Mouse (Mus musculus): ENCODE measurements around the gene Txndc11. TPM values are rescaled to one million over a fixed set of nuclear protein-coding genes. Genes with fewer than 3 reads are reported as not detected.

The Txndc11 gene
- polyA plus RNA-seq, 1 experiment from 2014 or later: 42.4 TPM

DNA sequence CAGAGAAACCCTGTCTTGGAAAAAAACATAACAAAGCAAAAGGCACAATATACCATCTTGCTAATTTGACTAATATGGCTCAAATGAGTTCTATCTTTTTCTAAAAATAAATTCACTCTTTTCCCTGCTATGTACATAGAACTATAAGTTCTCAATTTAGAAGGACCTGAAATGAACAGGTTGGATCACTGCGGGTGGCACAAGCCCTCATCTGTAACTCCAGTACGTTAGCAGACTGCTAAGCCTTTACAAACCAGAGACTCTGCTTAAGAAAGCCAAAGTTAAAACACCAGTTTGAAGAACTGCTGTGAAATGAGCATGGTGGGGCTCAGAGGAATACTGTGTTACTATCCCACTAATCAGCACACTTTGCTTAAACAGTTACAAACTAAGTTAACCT is 9.1 kb downstream of the Txndc11 start:
- Histone ChIP-seq H3K4me1 (ENCODE audit: control insufficient read depth, insufficient read depth, low read length) (no peaks in the 10 kb centered on the region), H3K4me3 (ENCODE audit: low read depth, low read length) (no peak overlapping the region), H3K9me3 (ENCODE audit: control insufficient read depth, low read length) (no peaks in the 10 kb centered on the region), H3K36me3 (ENCODE audit: control insufficient read depth, insufficient read depth, low read length) (peaks cover 67% of the 10 kb centered on the region), H3K4me2 (ENCODE audit: low read depth, low read length) (no peak overlapping the region), H3K27me3 (replicated peaks; ENCODE audit: control insufficient read depth, insufficient read depth, low read length) (no peaks in the 10 kb centered on the region), H3K27ac (replicated peaks; ENCODE audit: low read depth, low read length) (no peak overlapping the region), H3K9ac (ENCODE audit: low read depth, low read length) (no peak overlapping the region)
- ATAC-seq (ENCODE audit: low read depth) (no peak), DNase-seq (ENCODE audit: low spot score) (no peak)
- 94% methylated on average over 2 of the region's 2 CpGs for WGBS

DNA sequence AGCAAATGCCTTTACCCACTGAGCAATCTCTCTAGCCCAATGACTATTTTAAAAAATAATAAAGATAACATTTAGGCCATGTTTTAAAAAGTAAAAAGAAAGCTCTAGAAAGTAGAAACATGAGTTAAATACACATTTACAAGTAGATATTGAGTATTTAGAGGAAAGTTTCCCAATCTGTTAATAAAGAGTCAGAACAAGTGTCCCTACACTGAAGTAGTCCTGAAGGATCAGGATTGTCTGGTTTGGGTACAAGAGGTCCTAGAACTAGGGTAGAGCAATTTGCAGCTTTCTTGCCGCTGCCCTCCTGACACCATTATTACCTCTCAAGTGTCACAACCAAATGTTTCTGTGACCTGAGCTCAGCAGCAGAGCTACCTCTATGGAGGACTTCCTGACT is 10.3 kb downstream of the Txndc11 start:
- no peak overlapping the region for H3K27ac ChIP-seq (replicated peaks; ENCODE audit: low read depth, low read length)
- no peak for DNase-seq (ENCODE audit: low spot score)
- no peak overlapping the region for H3K9ac ChIP-seq (ENCODE audit: low read depth, low read length)
- 100% methylated on average over 1 of the region's 1 CpGs for WGBS
- no peaks in the 10 kb centered on the region for H3K4me1 ChIP-seq (ENCODE audit: control insufficient read depth, insufficient read depth, low read length)
- ATAC-seq (ENCODE audit: low read depth): no peak
- H3K27me3 ChIP-seq (replicated peaks; ENCODE audit: control insufficient read depth, insufficient read depth, low read length): no peaks in the 10 kb centered on the region
- H3K4me2 ChIP-seq (ENCODE audit: low read depth, low read length): no peak overlapping the region
- H3K36me3 ChIP-seq (ENCODE audit: control insufficient read depth, insufficient read depth, low read length): peaks cover 80% of the 10 kb centered on the region
- H3K4me3 ChIP-seq (ENCODE audit: low read depth, low read length): no peak overlapping the region
- H3K9me3 ChIP-seq (ENCODE audit: control insufficient read depth, low read length): no peaks in the 10 kb centered on the region

DNA sequence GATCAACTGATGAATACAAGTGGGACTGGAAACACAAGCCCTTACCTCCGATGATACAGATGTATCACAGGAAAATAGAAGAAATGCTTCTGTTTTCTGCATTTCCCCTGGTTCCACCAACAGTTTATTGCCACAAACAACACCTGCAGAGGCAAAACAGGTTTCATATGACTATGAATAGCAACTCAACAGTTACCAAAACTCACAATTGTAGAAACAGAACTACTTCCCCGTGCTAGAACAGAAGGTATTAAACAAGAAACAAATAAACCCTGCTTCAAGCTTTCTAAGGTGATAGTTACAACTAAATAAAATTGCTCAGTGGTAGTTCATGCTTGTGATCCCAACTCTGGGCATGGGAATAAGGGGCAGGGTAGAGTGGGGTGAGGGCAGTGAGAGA is 11.8 kb downstream of the Txndc11 start:
- ATAC-seq (ENCODE audit: low read depth): no peak
- Histone ChIP-seq H3K9ac (ENCODE audit: low read depth, low read length) (no peak overlapping the region), H3K4me1 (ENCODE audit: control insufficient read depth, insufficient read depth, low read length) (no peaks in the 10 kb centered on the region), H3K27ac (replicated peaks; ENCODE audit: low read depth, low read length) (no peak overlapping the region), H3K4me3 (ENCODE audit: low read depth, low read length) (no peak overlapping the region), H3K27me3 (replicated peaks; ENCODE audit: control insufficient read depth, insufficient read depth, low read length) (no peaks in the 10 kb centered on the region), H3K4me2 (ENCODE audit: low read depth, low read length) (no peak overlapping the region), H3K9me3 (ENCODE audit: control insufficient read depth, low read length) (no peaks in the 10 kb centered on the region), H3K36me3 (ENCODE audit: control insufficient read depth, insufficient read depth, low read length) (peaks cover 79% of the 10 kb centered on the region)
- 91% methylated on average over 2 of the region's 2 CpGs for WGBS
- no peak for DNase-seq (ENCODE audit: low spot score)

DNA sequence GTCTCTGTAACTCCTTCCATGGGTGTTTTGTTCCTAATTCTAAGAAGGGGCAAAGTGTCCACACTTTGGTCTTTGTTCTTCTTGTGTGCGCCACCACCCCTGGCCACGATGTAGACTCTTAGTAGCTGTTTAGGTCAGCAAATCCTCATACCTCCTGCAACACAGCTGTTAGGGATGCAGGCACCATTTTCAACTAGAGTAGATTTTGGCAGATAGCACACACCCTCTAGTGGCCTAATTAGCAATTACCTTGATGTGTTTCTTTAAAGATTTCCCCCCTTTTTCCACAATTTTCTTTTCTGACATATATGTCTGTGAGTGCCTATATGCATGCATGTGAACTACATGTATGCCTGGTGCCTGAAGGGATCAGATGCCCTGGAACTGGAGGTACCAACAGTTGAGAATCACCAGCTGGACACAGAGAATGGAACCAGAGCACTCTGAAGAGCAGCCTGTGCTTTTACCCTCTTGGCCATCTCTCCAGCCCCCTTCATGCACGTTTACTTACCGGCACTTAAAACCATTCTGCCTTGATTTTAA is 25.2 kb downstream of the Txndc11 start:
- DNase-seq (ENCODE audit: low spot score): peak; percentile 27
- Histone ChIP-seq H3K27me3 (replicated peaks; ENCODE audit: control insufficient read depth, insufficient read depth, low read length) (no peaks in the 10 kb centered on the region), H3K9ac (ENCODE audit: low read depth, low read length) (no peak overlapping the region), H3K4me2 (ENCODE audit: low read depth, low read length) (no peak overlapping the region), H3K9me3 (ENCODE audit: control insufficient read depth, low read length) (no peaks in the 10 kb centered on the region), H3K4me1 (ENCODE audit: control insufficient read depth, insufficient read depth, low read length) (no peaks in the 10 kb centered on the region), H3K4me3 (ENCODE audit: low read depth, low read length) (no peak overlapping the region), H3K27ac (replicated peaks; ENCODE audit: low read depth, low read length) (no peak overlapping the region), H3K36me3 (ENCODE audit: control insufficient read depth, insufficient read depth, low read length) (peaks cover 20% of the 10 kb centered on the region)
- ATAC-seq (ENCODE audit: low read depth): no peak
- WGBS: 74% methylated on average over 4 of the region's 4 CpGs

DNA sequence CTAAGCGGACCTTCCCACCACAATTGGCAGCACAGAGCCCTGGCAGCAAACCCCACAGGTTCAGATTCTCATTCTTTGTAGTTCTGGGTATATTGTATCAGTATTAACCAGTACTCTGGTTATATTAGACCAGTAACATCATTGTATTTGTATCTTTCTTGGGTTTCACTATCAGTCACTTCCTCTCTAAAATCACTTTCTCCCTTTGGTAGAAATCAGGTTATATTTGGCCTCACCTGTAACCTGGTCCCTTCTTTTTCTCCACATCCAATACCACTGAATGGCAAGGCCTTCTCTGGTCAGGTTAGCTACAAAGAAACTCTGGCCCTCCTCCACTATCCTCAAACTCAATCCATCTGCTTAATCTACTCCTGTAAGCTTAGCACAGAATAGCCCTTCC is 29.5 kb downstream of the Txndc11 start:
- no peak for DNase-seq (ENCODE audit: low spot score)
- H3K36me3 ChIP-seq (ENCODE audit: control insufficient read depth, insufficient read depth, low read length): peaks cover 31% of the 10 kb centered on the region
- H3K27ac ChIP-seq (replicated peaks; ENCODE audit: low read depth, low read length): no peak overlapping the region
- no peak overlapping the region for H3K9ac ChIP-seq (ENCODE audit: low read depth, low read length)
- H3K4me2 ChIP-seq (ENCODE audit: low read depth, low read length): no peak overlapping the region
- no peaks in the 10 kb centered on the region for H3K27me3 ChIP-seq (replicated peaks; ENCODE audit: control insufficient read depth, insufficient read depth, low read length)
- no peak overlapping the region for H3K4me3 ChIP-seq (ENCODE audit: low read depth, low read length)
- no peaks in the 10 kb centered on the region for H3K4me1 ChIP-seq (ENCODE audit: control insufficient read depth, insufficient read depth, low read length)
- 58% methylated on average over 1 of the region's 1 CpGs for WGBS
- no peak for ATAC-seq (ENCODE audit: low read depth)
- H3K9me3 ChIP-seq (ENCODE audit: control insufficient read depth, low read length): no peaks in the 10 kb centered on the region

DNA sequence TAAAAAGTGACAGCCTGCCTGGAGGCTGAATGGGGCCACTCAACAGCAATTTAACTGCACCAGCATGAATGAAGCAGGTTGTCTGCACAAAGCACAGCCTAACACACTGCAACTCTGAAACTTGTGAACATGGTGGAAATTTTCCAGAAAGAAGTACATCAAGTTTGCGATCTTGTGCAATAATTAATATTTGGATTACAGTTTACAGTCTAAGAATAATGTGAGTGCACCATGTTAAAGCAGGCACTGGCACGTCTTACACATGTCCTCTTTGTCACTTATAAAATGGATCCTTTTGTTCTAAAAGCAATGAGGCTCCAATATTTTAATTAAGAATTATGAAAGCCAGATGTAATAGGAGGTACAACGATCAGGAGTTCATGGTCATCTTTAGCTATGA is 37.1 kb downstream of the Txndc11 start:
- Histone ChIP-seq H3K9ac (ENCODE audit: low read depth, low read length) (no peak overlapping the region), H3K36me3 (ENCODE audit: control insufficient read depth, insufficient read depth, low read length) (peaks cover 37% of the 10 kb centered on the region; the same call in 1 of the 2 replicates), H3K4me3 (ENCODE audit: low read depth, low read length) (no peak overlapping the region), H3K9me3 (ENCODE audit: control insufficient read depth, low read length) (no peaks in the 10 kb centered on the region), H3K4me1 (ENCODE audit: control insufficient read depth, insufficient read depth, low read length) (no peaks in the 10 kb centered on the region), H3K27me3 (replicated peaks; ENCODE audit: control insufficient read depth, insufficient read depth, low read length) (no peaks in the 10 kb centered on the region), H3K4me2 (ENCODE audit: low read depth, low read length) (no peak overlapping the region), H3K27ac (replicated peaks; ENCODE audit: low read depth, low read length) (no peak overlapping the region)
- 74% methylated on average over 3 of the region's 3 CpGs for WGBS
- DNase-seq (ENCODE audit: low spot score): no peak
- no peak for ATAC-seq (ENCODE audit: low read depth)

DNA sequence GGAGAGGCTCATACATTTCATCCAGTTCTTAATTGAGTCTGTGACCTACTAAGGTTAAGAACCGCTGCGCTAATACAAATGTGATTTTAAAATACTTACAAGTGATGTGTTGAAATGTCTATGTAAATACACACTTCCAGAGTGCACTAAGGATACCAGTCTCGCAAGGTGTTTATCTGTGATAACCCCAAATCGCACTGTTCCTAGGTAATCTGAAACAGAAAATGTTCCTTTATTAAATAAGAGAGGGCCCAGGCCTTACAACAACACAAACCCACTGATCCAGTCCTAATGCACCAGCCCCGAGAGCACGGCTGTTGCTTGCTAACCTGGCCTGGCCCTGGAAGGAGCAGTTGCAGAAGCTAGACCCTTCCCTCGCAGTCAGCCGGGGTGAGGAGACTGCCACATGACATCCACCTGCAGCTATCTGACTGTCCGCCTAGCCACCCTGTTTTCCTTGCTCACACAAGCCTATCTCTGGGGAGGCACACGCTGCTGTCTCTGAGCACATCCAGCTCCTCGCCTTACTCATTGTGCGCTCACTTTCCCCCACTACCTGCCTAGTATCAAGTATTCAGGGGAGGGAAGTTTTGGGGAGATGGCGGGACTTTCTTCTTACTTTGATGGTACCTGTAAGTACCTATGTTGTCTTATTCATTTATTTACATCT is 40.6 kb downstream of the Txndc11 start:
- H3K9ac ChIP-seq (ENCODE audit: low read depth, low read length): no peak overlapping the region
- H3K4me2 ChIP-seq (ENCODE audit: low read depth, low read length): no peak overlapping the region
- ATAC-seq (ENCODE audit: low read depth): no peak
- whole genome bisulfite sequencing: 90% methylated on average over 13 of the region's 13 CpGs
- no peak for DNase-seq (ENCODE audit: low spot score)
- no peak overlapping the region for H3K27ac ChIP-seq (replicated peaks; ENCODE audit: low read depth, low read length)
- H3K9me3 ChIP-seq (ENCODE audit: control insufficient read depth, low read length): no peaks in the 10 kb centered on the region
- H3K27me3 ChIP-seq (replicated peaks; ENCODE audit: control insufficient read depth, insufficient read depth, low read length): no peaks in the 10 kb centered on the region
- no peaks in the 10 kb centered on the region for H3K4me1 ChIP-seq (ENCODE audit: control insufficient read depth, insufficient read depth, low read length)
- H3K36me3 ChIP-seq (ENCODE audit: control insufficient read depth, insufficient read depth, low read length): peaks cover 65% of the 10 kb centered on the region
- H3K4me3 ChIP-seq (ENCODE audit: low read depth, low read length): no peak overlapping the region

DNA sequence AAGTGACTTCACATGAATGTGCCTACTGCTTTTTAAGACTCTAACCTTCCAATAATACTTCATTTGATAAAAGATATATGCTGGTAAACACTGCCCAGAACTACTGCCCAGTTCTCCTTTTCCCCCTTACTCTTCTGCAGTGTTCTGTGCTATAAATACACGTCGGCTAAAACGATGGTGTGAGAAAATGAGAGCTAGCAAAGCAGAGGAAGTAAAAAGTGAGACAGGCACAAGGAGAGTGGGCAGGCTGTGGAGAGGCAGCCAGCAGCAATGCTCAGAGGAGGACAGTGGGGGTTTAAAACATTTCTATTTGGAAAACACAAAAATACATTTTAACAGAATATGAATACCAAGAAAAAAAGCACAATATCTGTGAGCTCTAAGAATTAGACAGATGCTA is 41.9 kb downstream of the Txndc11 start:
- Histone ChIP-seq H3K27me3 (replicated peaks; ENCODE audit: control insufficient read depth, insufficient read depth, low read length) (no peaks in the 10 kb centered on the region), H3K36me3 (ENCODE audit: control insufficient read depth, insufficient read depth, low read length) (peaks cover 73% of the 10 kb centered on the region), H3K4me1 (ENCODE audit: control insufficient read depth, insufficient read depth, low read length) (no peaks in the 10 kb centered on the region), H3K4me2 (ENCODE audit: low read depth, low read length) (no peak overlapping the region), H3K9ac (ENCODE audit: low read depth, low read length) (no peak overlapping the region), H3K9me3 (ENCODE audit: control insufficient read depth, low read length) (no peaks in the 10 kb centered on the region), H3K4me3 (ENCODE audit: low read depth, low read length) (no peak overlapping the region), H3K27ac (replicated peaks; ENCODE audit: low read depth, low read length) (no peak overlapping the region)
- DNase-seq (ENCODE audit: low spot score) (no peak), ATAC-seq (ENCODE audit: low read depth) (no peak)
- WGBS: 76% methylated on average over 3 of the region's 3 CpGs

DNA sequence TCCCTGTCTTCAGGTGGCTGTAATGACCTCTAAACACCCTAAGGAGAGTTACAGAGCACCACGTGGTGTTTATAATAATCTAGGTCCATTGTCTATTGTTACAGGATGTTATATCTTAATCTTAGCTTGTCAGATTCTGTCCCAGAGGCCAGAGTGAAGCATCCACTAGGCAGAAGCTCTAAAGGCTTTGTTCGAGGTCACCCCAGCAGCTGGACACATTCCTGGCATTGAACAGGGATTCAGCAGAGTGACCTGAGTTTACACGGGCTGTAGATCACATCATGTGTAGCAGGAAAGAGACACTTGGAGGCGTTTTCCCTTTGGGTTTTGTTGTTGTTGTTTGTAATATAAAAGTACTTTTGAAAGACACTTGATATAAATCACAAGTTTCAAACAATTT is 42.4 kb downstream of the Txndc11 start:
- H3K4me1 ChIP-seq (ENCODE audit: control insufficient read depth, insufficient read depth, low read length): no peaks in the 10 kb centered on the region
- no peaks in the 10 kb centered on the region for H3K9me3 ChIP-seq (ENCODE audit: control insufficient read depth, low read length)
- WGBS: 71% methylated on average over 4 of the region's 4 CpGs
- no peak overlapping the region for H3K4me3 ChIP-seq (ENCODE audit: low read depth, low read length)
- DNase-seq (ENCODE audit: low spot score) (no peak), ATAC-seq (ENCODE audit: low read depth) (no peak)
- no peaks in the 10 kb centered on the region for H3K27me3 ChIP-seq (replicated peaks; ENCODE audit: control insufficient read depth, insufficient read depth, low read length)
- no peak overlapping the region for H3K27ac ChIP-seq (replicated peaks; ENCODE audit: low read depth, low read length)
- no peak overlapping the region for H3K4me2 ChIP-seq (ENCODE audit: low read depth, low read length)
- H3K36me3 ChIP-seq (ENCODE audit: control insufficient read depth, insufficient read depth, low read length): peaks cover 72% of the 10 kb centered on the region
- no peak overlapping the region for H3K9ac ChIP-seq (ENCODE audit: low read depth, low read length)
